Mouse (Mus musculus): ENCODE results near the gene Actl11. TPM values are rescaled to one million over a fixed set of nuclear protein-coding genes. Genes with fewer than 3 reads are reported as not detected.
A peak's percentile ranks its signal among the peaks of the same experiment; 100 is the strongest.

Gene Actl11
- total RNA-seq (2021), result not detected

DNA sequence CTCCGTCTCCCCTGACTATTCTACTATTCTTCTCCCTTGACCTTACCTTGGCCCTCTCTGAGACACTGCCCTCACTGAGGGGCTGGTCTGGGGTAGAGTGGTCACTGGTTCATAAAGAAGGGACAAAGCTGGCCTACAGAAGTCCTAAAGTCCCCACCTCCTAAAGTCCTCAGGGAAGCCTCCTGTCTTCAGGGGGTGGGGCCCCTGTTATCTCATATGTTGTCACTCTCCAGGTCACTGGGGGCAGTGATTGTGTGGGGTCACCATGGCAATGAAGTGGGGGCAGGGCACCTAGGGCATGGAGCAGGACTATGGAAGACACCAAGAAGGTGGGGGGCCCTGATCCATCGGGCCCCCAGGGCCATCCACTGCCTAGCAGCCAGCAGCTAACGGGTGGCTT is at the start of gene Actl11:
Actl11 (plus strand) TSS at position 301 of the 400 bp plus-strand sequence.
- intact Hi-C loops (cut with DNase I), result no loop called here
- no peak for DNase-seq (ENCODE audit: low spot score in 2 of 2)

DNA sequence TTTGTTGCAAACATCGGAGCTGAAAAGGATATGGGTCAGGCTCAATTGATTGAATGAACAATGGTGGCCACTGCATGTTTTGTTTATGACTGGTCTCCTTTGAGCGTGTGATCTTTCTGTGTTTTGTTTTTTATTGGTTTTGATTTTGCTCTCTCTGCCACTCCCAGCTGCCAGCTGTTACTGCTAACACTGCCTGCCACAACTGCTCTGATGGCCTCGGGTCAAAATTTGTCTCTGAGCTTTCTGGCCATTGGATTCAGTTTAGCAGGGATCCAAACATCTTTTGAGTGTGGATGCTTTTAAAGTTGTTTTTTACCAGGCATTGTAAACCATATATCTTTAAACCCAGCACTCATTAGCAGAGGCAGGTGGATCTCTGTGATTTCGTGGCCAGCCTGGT is 47.9 kb upstream of the Actl11 start:
- intact Hi-C loops (cut with DNase I), result no loop called here
- DNase-seq (ENCODE audit: low spot score in 2 of 2), result no peak

- intact Hi-C loops (cut with DNase I), result no loop called here
- DNase-seq (ENCODE audit: low spot score in 2 of 2), result peak; percentile 86 to 93
Observed at GRCm38 (mm10) chr9:107887804-107888266, 40.4 kb upstream of the Actl11 start, which contains the start of gene Mon1a. TSS of gene Mon1a (plus strand) at chr9:107888151.

DNA sequence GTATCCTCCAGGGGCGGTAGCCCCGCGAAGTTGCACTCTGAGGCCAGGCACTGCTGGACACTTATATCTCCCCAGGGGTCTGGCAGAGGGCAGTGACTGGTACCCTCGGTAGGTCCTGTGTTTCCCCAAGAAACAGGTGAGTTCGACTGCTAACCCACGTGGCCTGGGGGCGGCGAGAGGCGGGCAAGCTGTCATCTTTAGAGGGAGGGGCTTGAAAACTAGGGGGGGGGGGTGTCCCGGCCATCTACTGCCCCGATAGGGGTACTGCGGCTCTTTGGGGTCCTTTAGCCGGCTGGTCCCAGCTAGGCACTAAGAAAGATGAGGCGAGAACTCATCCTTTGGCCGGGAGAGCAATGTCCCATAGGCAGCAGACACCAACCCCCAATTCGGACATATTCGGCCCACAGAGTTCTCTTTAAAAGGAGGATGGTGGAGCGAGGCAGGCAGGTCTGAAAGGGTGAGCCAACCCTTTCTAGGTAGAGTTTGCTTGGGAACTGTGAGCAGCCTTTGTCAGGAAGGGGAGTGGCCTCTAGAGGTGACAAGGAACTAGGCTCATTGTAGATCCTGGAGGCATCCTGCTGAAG is 39.9 kb upstream of the Actl11 start:
- intact Hi-C loops (cut with DNase I), result no loop called here
- peak in 1 of 2 experiments; percentile 23 for DNase-seq (ENCODE audit: low spot score in 2 of 2)

DNA sequence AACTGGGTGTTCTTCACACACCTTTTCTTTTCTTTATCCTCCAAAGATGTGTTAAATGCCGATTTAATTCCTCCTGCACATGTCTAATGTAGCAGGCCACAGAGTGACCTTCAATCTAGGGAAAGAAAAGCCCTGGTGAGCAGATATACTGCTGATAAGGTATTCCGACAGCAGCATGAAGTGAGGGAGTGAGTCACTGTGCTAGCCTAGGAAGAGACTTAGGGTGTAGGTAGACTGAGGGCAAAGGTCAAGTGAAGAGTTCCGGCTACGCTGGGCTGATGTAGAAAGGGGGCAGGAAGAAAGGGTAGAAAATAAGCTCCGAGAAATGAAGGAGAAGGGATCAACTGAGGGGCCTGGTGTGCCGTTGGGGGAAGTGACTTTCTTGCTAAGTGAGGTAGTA is 38.0 kb upstream of the Actl11 start:
- intact Hi-C loops (cut with DNase I), result no loop called here
- no peak for DNase-seq (ENCODE audit: low spot score in 2 of 2)

DNA sequence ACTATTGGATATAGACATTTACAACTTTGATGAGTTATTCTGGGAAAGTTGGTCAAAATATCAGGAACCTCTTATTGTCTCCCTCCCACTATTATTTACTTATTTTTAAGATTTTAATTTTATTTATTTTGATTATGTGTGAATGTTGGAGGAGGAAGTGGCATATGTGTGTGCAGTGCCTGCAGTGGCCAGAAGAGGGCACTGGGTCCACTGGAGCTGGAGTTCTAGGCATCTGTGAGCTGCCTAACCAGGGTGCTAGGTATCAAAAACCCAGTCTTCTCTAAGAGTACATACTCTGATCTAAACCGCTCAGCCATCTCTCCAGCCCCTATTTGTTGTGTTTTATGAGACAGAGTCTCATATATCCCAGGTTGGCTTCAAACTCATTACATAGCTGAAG is 37.2 kb upstream of the Actl11 start:
- DNase-seq (ENCODE audit: low spot score in 2 of 2), result no peak
- intact Hi-C loops (cut with DNase I), result no loop called here

- no peak for DNase-seq (ENCODE audit: low spot score in 2 of 2)
- intact Hi-C loops (cut with DNase I), result no loop called here
Observed at GRCm38 (mm10) chr9:107898563-107898962, 29.7 kb upstream of the Actl11 start.

DNA sequence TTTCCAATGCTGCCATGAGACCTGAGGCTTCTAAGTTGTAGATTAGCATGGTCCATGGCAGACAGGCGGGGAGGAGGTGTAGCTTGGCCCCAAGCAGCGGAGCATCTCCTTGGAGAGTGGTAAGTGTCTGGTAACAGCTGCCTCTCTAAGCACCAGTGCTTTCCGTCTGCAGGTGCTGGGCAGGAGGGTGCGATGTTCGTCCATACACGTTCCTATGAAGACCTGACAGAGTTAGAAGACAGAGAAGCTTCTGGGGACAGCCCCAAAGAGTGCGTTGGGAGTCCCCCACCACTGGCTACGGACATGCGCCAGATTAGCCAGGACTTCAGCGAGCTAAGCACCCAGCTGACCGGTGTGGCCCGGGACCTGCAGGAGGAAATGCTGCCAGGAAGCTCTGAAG is 28.4 kb upstream of the Actl11 start:
- intact Hi-C loops (cut with DNase I), result loop anchor here (5.0 kb wide), 2 partner anchors 87 to 152 kb away; partner anchors contain the start of genes Amigo3 and Inka1
- no peak for DNase-seq (ENCODE audit: low spot score in 2 of 2)

DNA sequence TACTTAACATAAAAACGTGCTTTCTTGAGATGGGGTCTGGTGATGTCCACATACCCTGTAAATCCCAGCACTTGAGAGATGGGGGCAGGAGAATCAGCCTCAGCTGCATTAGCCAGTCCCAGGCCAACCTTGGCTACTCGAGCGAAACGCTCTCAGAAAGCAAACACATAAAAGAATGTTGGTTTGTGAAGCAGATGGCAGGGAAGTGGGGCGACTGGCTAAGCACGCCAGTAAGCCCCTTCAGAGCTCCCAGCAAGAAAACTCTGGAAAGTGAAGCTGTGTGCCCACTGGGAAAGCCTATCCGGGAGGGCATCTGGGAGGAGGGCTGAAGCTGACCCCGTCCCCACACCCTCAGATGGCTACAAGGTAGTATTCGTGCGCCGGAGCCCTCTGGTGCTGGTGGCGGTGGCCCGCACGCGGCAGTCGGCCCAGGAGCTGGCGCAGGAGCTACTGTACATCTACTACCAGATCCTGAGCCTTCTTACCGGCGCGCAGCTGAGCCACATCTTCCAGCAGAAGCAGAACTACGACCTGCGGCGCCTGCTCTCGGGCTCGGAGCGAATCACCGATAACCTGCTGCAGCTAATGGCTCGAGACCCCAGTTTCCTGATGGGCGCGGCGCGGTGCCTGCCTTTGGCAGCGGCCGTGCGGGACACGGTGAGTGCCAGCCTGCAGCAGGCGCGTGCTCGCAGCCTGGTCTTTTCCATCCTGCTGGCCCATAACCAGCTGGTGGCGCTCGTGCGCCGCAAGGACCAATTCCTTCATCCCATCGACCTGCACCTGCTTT is 27.2 kb upstream of the Actl11 start:
- DNase-seq (ENCODE audit: low spot score in 2 of 2), result peak; percentile 81 to 87
- intact Hi-C loops (cut with DNase I), result loop anchor here (1.0 to 5.0 kb wide), 3 partner anchors 61 to 151 kb away; partner anchors contain the start of genes Amigo3 and Inka1

DNA sequence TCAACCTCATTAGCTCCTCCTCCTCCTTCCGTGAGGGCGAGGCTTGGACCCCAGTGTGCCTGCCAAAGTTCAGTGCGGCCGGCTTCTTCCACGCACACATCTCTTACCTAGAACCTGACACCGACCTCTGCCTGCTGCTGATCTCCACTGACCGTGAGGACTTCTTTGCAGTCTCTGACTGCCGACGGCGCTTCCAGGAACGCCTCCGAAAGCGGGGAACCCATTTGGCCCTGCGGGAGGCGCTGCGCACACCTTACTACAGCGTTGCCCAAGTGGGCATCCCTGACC is 26.7 kb upstream of the Actl11 start:
- intact Hi-C loops (cut with DNase I), result loop anchor here (1.0 to 5.0 kb wide), 3 partner anchors 61 to 151 kb away; partner anchors contain the start of genes Amigo3 and Inka1
- DNase-seq (ENCODE audit: low spot score in 2 of 2), result no peak

DNA sequence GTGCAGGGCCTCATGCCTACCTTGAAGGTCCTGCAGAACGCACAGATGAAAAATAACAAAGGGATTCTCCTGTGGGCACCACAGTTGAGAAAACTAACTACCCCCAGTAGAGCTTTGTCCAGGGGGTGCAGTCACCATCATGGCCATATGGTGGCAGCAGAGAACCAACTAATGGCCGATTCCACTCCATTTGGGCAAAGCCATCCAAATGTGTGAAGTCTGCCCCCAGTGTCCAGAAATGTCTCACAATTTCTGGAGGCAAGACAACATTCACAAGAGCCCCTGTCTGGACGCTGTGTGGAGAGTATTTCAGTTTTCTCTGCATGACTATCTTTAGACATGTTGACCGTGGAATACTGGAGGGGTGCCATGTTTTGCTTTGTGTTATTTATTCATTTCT is 23.5 kb upstream of the Actl11 start:
- intact Hi-C loops (cut with DNase I), result loop anchor here (1.0 to 5.0 kb wide), 4 partner anchors 59 to 164 kb away; partner anchors contain the start of genes Amigo3 and Inka1
- peak; percentile 85 to 93 for DNase-seq (ENCODE audit: low spot score in 2 of 2)

DNA sequence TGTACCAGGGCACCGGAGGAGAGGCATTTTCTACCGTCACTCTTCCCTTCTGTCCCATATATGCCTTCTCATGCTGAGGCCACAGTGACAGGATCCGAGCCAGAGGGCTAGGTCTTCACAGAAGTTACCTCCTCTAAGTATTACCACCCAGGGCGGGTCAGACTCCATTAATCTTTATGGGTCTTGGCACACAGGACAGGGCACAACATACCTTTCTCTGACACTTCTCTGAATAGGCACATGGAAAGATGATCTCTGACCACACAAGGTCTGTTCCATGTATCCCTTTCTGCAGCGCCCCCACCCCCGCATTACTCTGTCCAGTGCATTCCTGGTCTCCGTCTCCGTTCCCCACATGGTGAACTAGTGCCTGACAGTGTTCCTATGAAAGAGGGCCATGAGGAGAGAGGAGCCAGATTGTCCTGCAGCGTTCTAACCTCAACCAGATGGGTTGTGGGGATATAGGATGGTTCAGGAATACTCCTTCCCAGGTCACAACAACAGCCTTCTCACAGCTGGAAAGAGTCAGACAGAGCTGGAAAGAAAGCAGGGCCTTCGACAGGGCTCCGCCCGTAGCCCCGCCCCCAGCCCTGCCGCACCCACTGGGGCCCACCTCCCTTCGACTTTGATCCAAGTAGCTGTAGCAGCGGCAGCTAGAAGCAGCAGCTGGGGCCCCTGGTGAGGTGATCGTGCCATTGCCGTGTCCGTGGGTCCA is 21.9 kb upstream of the Actl11 start, which contains the start of gene Mst1r:
Mst1r (plus strand) TSS at position 622 of the 715 bp plus-strand sequence.
- intact Hi-C loops (cut with DNase I), result no loop called here
- DNase-seq (ENCODE audit: low spot score in 2 of 2), result peak in 1 of 2 experiments; percentile 22

DNA sequence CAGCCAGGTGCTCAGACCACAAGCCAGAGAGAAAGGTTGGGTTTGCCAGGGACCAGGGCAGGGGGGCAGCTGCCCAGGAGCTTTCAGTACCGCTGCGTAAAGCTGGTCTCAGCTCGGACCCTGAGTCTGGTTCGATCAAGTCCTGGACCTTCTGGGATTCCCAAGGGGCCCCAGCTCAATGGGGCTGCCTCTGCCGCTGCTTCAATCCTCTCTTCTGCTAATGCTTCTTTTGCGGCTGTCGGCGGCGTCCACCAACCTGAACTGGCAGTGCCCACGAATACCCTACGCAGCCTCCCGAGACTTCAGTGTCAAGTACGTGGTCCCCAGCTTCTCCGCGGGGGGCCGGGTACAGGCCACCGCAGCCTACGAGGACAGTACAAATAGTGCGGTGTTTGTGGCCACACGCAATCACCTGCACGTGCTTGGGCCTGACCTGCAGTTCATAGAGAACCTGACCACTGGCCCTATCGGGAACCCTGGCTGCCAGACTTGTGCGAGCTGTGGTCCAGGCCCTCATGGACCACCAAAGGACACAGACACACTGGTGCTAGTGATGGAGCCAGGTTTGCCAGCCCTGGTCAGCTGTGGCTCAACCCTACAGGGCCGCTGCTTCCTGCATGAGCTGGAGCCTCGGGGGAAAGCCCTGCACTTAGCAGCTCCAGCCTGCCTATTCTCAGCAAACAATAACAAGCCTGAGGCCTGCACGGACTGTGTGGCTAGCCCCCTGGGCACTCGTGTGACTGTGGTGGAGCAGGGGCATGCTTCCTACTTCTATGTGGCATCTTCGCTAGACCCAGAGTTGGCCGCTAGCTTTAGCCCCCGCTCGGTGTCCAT is 21.1 kb upstream of the Actl11 start:
- intact Hi-C loops (cut with DNase I), result no loop called here
- no peak for DNase-seq (ENCODE audit: low spot score in 2 of 2)

DNA sequence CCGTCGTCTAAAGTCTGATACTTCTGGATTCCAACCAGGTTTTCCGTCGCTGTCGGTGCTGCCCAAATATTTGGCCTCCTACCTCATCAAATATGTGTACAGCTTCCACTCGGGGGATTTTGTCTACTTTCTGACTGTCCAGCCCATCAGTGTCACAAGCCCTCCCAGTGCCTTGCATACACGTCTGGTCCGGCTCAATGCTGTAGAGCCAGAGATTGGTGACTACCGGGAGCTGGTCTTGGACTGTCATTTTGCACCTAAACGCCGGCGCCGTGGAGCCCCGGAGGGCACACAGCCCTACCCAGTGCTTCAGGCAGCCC is 20.5 kb upstream of the Actl11 start:
- intact Hi-C loops (cut with DNase I), result no loop called here
- DNase-seq (ENCODE audit: low spot score in 2 of 2), result no peak

- intact Hi-C loops (cut with DNase I), result no loop called here
- no peak for DNase-seq (ENCODE audit: low spot score in 2 of 2)
Observed at GRCm38 (mm10) chr9:107908410-107909158, 19.7 kb upstream of the Actl11 start.

- no peak for DNase-seq (ENCODE audit: low spot score in 2 of 2)
- intact Hi-C loops (cut with DNase I), result no loop called here
Observed at GRCm38 (mm10) chr9:107910025-107910769, 18.1 kb upstream of the Actl11 start.

DNA sequence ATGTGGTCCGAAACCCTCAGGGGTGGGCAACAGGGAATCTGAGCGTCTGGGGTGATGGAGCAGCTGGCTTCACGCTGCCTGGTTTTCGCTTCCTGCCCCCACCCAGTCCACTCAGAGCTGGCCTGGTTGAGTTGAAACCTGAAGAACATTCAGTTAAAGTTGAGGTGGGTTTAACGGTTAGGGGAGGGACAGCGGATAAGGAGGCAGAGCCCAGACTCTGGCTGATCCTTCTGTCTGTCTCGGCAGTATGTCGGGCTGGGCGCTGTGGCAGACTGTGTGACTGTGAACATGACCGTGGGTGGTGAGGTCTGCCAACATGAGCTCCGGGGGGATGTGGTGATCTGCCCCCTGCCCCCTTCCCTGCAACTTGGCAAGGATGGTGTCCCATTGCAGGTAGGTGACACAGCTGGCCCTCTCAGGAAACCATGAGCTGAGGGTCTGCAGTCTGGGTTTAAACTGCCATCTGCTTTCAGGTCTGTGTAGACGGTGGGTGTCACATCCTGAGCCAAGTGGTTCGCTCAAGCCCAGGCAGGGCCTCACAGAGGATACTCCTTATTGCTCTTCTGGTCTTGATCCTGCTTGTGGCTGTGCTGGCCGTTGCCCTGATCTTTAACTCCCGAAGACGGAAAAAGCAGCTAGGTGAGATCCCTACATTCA is 13.4 kb upstream of the Actl11 start:
- intact Hi-C loops (cut with DNase I), result no loop called here
- DNase-seq (ENCODE audit: low spot score in 2 of 2), result no peak

Data from left cerebral cortex, postnatal 25 days (tissue).